Comparison of ENCODE assay signal across 8 mouse cellular contexts in genomic region chr10:80164998-80165344, GRCm38 (mm10). TPM values are rescaled to one million over a fixed set of nuclear protein-coding genes. Genes with fewer than 3 reads are reported as not detected.
DNase-seq lines count a peak whose midpoint lies in the region; ATAC-seq lines count a peak whose summit lies in the region.

No protein-coding gene starts in this region.

- under 1% methylated on average over 17 of the region's 17 CpGs for WGBS in intestine, embryonic 15.5 days

- H3K4me3 ChIP-seq in intestine, embryonic 15.5 days (replicated peaks), result peak overlapping the region; percentile 37

- peaks cover 70% of the 10 kb centered on the region for H3K4me1 ChIP-seq in intestine, embryonic 15.5 days (replicated peaks)

- peaks cover 3% of the 10 kb centered on the region for H3K36me3 ChIP-seq in intestine, embryonic 15.5 days

- DNase-seq in adrenal gland, adult (ENCODE audit: inconsistent age in 2 of 2, low spot score in 1 of 2), result peak; percentile 97 to 99
- peak; percentile 97 for DNase-seq in embryo, embryonic 11 days
- DNase-seq in gastrocnemius, postnatal 25 days, result peak; percentile 93
- peak; percentile 95 to 98 for DNase-seq in left cerebral cortex, postnatal 25 days (ENCODE audit: low spot score in 2 of 2)
- peak; percentile 96 for DNase-seq in mesoderm, embryonic 11.5 days (ENCODE audit: low read depth, low spot score)
- peak; percentile 95 for DNase-seq in right cerebral cortex, postnatal 25 days
- peak; percentile 95 to 97 for DNase-seq in urinary bladder, postnatal 36 days (ENCODE audit: low spot score in 2 of 2)

- H3K9ac ChIP-seq in intestine, embryonic 15.5 days, result peak overlapping the region; percentile 38

- peak overlapping the region; percentile 91 for H3K4me2 ChIP-seq in intestine, embryonic 15.5 days (replicated peaks)

- H3K27me3 ChIP-seq in intestine, embryonic 15.5 days (replicated peaks), result no peaks in the 10 kb centered on the region

- ATAC-seq in intestine, embryonic 15.5 days, result peak; percentile 44

- intact Hi-C loops in left cerebral cortex, postnatal 25 days (cut with DNase I), result loop anchor here (1.0 kb wide), 2 partner anchors 17 to 23 kb away; partner anchors contain the start of gene Midn

- H3K27ac ChIP-seq in intestine, embryonic 15.5 days, result peak overlapping the region; percentile 76

- no peaks in the 10 kb centered on the region for H3K9me3 ChIP-seq in intestine, embryonic 15.5 days

RNA-seq across cellular contexts. Expression of gene Cirbp, which starts 0.8 kb away (rescaled TPM):
- 10 to 100 TPM; 17.3 to 21.4 TPM for total RNA-seq in gastrocnemius, postnatal 25 days (2021)
- polyA plus RNA-seq in intestine, embryonic 15.5 days (2015; fragmentation: Nextera tagmentation; extraction: Ambion mirVana), result 69.4 and 83.9 TPM in 2 replicates
- total RNA-seq in left cerebral cortex, postnatal 25 days (2021), result 10 to 100 TPM; 77.3 to 90.1 TPM

RNA-seq across cellular contexts. Expression of gene 1600002K03Rik, which starts 7.8 kb away (rescaled TPM):
- total RNA-seq in gastrocnemius, postnatal 25 days (2021), result 1 to 10 TPM; 5.1 to 5.9 TPM
- polyA plus RNA-seq in intestine, embryonic 15.5 days (2015; fragmentation: Nextera tagmentation; extraction: Ambion mirVana), result 22.9 and 25.1 TPM in 2 replicates
- 1 to 10 TPM; 6.7 to 7.6 TPM for total RNA-seq in left cerebral cortex, postnatal 25 days (2021)

RNA-seq across cellular contexts. Expression of gene Efna2, which starts 14.3 kb away (rescaled TPM):
- total RNA-seq in gastrocnemius, postnatal 25 days (2021), result under 1 TPM; 0.26 to 0.54 TPM
- polyA plus RNA-seq in intestine, embryonic 15.5 days (2015; fragmentation: Nextera tagmentation; extraction: Ambion mirVana), result 13.6 and 15.0 TPM in 2 replicates
- 1 to 10 TPM; 9.2 to 9.9 TPM for total RNA-seq in left cerebral cortex, postnatal 25 days (2021)

RNA-seq across cellular contexts. Expression of gene Midn, which starts 16.9 kb away (rescaled TPM):
- total RNA-seq in gastrocnemius, postnatal 25 days (2021), result 10 to 100 TPM; 33.7 to 34.8 TPM
- 14.1 and 16.1 TPM in 2 replicates for polyA plus RNA-seq in intestine, embryonic 15.5 days (2015; fragmentation: Nextera tagmentation; extraction: Ambion mirVana)
- total RNA-seq in left cerebral cortex, postnatal 25 days (2021), result 10 to 100 TPM; 74.3 to 98.7 TPM

RNA-seq across cellular contexts. Expression of gene Cbarp, which starts 24.3 kb away (rescaled TPM):
- 1 to 10 TPM; 1.2 to 1.6 TPM for total RNA-seq in gastrocnemius, postnatal 25 days (2021)
- polyA plus RNA-seq in intestine, embryonic 15.5 days (2015; fragmentation: Nextera tagmentation; extraction: Ambion mirVana), result 4.8 and 5.1 TPM in 2 replicates
- 100 to 1,000 TPM; 487 TPM for total RNA-seq in left cerebral cortex, postnatal 25 days (2021)

Comparison
In these comparisons a context has a peak if more than half of its experiments do, and no peak if none do; other contexts are left out.
1. Peak in every context shown above with its lines: DNase-seq, ATAC-seq, H3K4me3 ChIP-seq and H3K27ac ChIP-seq.
2. RNA of gene Efna2, which starts 14.3 kb away (total RNA-seq): 9.2 to 9.9 TPM in left cerebral cortex, postnatal 25 days; 0.26 to 0.54 TPM in gastrocnemius, postnatal 25 days; every median in the first group is over 4 times any median in the second.